Mouse (Mus musculus): ENCODE measurements around the gene Rgl1. TPM values are rescaled to one million over a fixed set of nuclear protein-coding genes. Genes with fewer than 3 reads are reported as not detected.

Gene Rgl1
- total RNA-seq, 1 experiment = 1.3 TPM

GRCm38 (mm10) chr1:152746426-152746825 lies 19.7 kb downstream of the Rgl1 start:
- H3K4me1 ChIP-seq (ENCODE audit: control insufficient read depth in 2 of 2, insufficient read depth in 2 of 2, low read length in 2 of 2, poor library complexity in 1 of 2) = no peaks in the 10 kb centered on the region
- no peak overlapping the region for H3K4me3 ChIP-seq (ENCODE audit: insufficient read depth in 1 of 2, low read depth in 1 of 2, low read length in 2 of 2, poor library complexity in 1 of 2, severe bottlenecking in 1 of 2)
- peak; percentile 75 for DNase-seq (ENCODE audit: low read depth, low spot score)
- H3K9me3 ChIP-seq (ENCODE audit: control insufficient read depth, insufficient read depth, low read depth, low read length) = no peaks in the 10 kb centered on the region
- no peak overlapping the region for H3K9ac ChIP-seq (ENCODE audit: insufficient read depth, low read depth, low read length, poor library complexity, severe bottlenecking)
- no peak overlapping the region for H3K27ac ChIP-seq (ENCODE audit: insufficient read depth, low read depth, low read length, poor library complexity, severe bottlenecking)
- TF ChIP-seq ZC3H11A (IDR thresholded peaks at IDR 0.05; ENCODE audit: borderline replicate concordance, low read depth, low read length) (peak; percentile 83), ZNF384 (IDR thresholded peaks at IDR 0.05; ENCODE audit: low read depth, low read length) (no peak)
- in situ Hi-C loops (cut with MboI; ENCODE audit: low sequenced_read_pairs in 2 of 2, unreplicated experiment in 2 of 2) = loop anchor here (10.0 to 25.0 kb wide), 2 partner anchors 209 to 222 kb away; no protein-coding TSS in a partner anchor
- H3K36me3 ChIP-seq (ENCODE audit: control insufficient read depth, insufficient read depth, low read length, poor library complexity, severe bottlenecking) = no peaks in the 10 kb centered on the region

- TF ChIP-seq HCFC1 (IDR thresholded peaks at IDR 0.05; ENCODE audit: borderline replicate concordance, insufficient read depth, low read length) (no peak), ZNF384 (IDR thresholded peaks at IDR 0.05; ENCODE audit: low read depth, low read length) (no peak), CHD2 (IDR thresholded peaks at IDR 0.05; ENCODE audit: low read depth, low read length) (no peak), MAFK (IDR thresholded peaks at IDR 0.05; ENCODE audit: insufficient read depth, low read depth, low read length) (no peak), ZC3H11A (IDR thresholded peaks at IDR 0.05; ENCODE audit: borderline replicate concordance, low read depth, low read length) (no peak)
Observed at GRCm38 (mm10) chr1:152743095-152743826, 22.9 kb downstream of the Rgl1 start.

GRCm38 (mm10) chr1:152739374-152739773 lies 26.8 kb downstream of the Rgl1 start:
- no peak for DNase-seq (ENCODE audit: low read depth, low spot score)

More at GRCm38 (mm10) chr1:152743095-152743826, 22.9 kb downstream of the Rgl1 start:
- Histone ChIP-seq H3K4me1 (ENCODE audit: control insufficient read depth in 2 of 2, insufficient read depth in 2 of 2, low read length in 2 of 2, poor library complexity in 1 of 2) (no peaks in the 10 kb centered on the region), H3K9me3 (ENCODE audit: control insufficient read depth, insufficient read depth, low read depth, low read length) (no peaks in the 10 kb centered on the region), H3K36me3 (ENCODE audit: control insufficient read depth, insufficient read depth, low read length, poor library complexity, severe bottlenecking) (no peaks in the 10 kb centered on the region), H3K27ac (ENCODE audit: insufficient read depth, low read depth, low read length, poor library complexity, severe bottlenecking) (no peak overlapping the region), H3K4me3 (ENCODE audit: insufficient read depth in 1 of 2, low read depth in 1 of 2, low read length in 2 of 2, poor library complexity in 1 of 2, severe bottlenecking in 1 of 2) (no peak overlapping the region), H3K9ac (ENCODE audit: insufficient read depth, low read depth, low read length, poor library complexity, severe bottlenecking) (no peak overlapping the region)
- no peak for DNase-seq (ENCODE audit: low read depth, low spot score)
- in situ Hi-C loops (cut with MboI; ENCODE audit: low sequenced_read_pairs in 2 of 2, unreplicated experiment in 2 of 2) = loop anchor here (10.0 to 25.0 kb wide), 2 partner anchors 206 to 218 kb away; no protein-coding TSS in a partner anchor

GRCm38 (mm10) chr1:152738793-152739192 lies 27.4 kb downstream of the Rgl1 start:
- in situ Hi-C loops (cut with MboI; ENCODE audit: low sequenced_read_pairs in 2 of 2, unreplicated experiment in 2 of 2) = loop anchor here in 1 of 2 experiments (25.0 kb wide), 1 partner anchor 201 kb away; no protein-coding TSS in a partner anchor
- DNase-seq (ENCODE audit: low read depth, low spot score) = no peak
- H3K27ac ChIP-seq (ENCODE audit: insufficient read depth, low read depth, low read length, poor library complexity, severe bottlenecking) = no peak overlapping the region; the same call in 1 of the 2 replicates

More at GRCm38 (mm10) chr1:152739374-152739773, 26.8 kb downstream of the Rgl1 start:
- TF ChIP-seq CHD2 (IDR thresholded peaks at IDR 0.05; ENCODE audit: low read depth, low read length) = no peak
- TF ChIP-seq ZC3H11A (IDR thresholded peaks at IDR 0.05; ENCODE audit: borderline replicate concordance, low read depth, low read length) = no peak
- no peak for TF ChIP-seq ZNF384 (IDR thresholded peaks at IDR 0.05; ENCODE audit: low read depth, low read length)
- no peak for TF ChIP-seq MAFK (IDR thresholded peaks at IDR 0.05; ENCODE audit: insufficient read depth, low read depth, low read length)
- no peak for TF ChIP-seq HCFC1 (IDR thresholded peaks at IDR 0.05; ENCODE audit: borderline replicate concordance, insufficient read depth, low read length)
- H3K4me1 ChIP-seq (ENCODE audit: control insufficient read depth in 2 of 2, insufficient read depth in 2 of 2, low read length in 2 of 2, poor library complexity in 1 of 2) = no peaks in the 10 kb centered on the region
- no peaks in the 10 kb centered on the region for H3K36me3 ChIP-seq (ENCODE audit: control insufficient read depth, insufficient read depth, low read length, poor library complexity, severe bottlenecking)
- no peak overlapping the region for H3K9ac ChIP-seq (ENCODE audit: insufficient read depth, low read depth, low read length, poor library complexity, severe bottlenecking)
- no peaks in the 10 kb centered on the region for H3K9me3 ChIP-seq (ENCODE audit: control insufficient read depth, insufficient read depth, low read depth, low read length)
- in situ Hi-C loops (cut with MboI; ENCODE audit: low sequenced_read_pairs in 2 of 2, unreplicated experiment in 2 of 2) = loop anchor here in 1 of 2 experiments (25.0 kb wide), 1 partner anchor 202 kb away; no protein-coding TSS in a partner anchor
- no peak overlapping the region for H3K4me3 ChIP-seq (ENCODE audit: insufficient read depth in 1 of 2, low read depth in 1 of 2, low read length in 2 of 2, poor library complexity in 1 of 2, severe bottlenecking in 1 of 2)
- H3K27ac ChIP-seq (ENCODE audit: insufficient read depth, low read depth, low read length, poor library complexity, severe bottlenecking) = no peak overlapping the region

More at GRCm38 (mm10) chr1:152738793-152739192, 27.4 kb downstream of the Rgl1 start:
- Histone ChIP-seq H3K4me1 (ENCODE audit: control insufficient read depth in 2 of 2, insufficient read depth in 2 of 2, low read length in 2 of 2, poor library complexity in 1 of 2) (no peaks in the 10 kb centered on the region), H3K9me3 (ENCODE audit: control insufficient read depth, insufficient read depth, low read depth, low read length) (no peaks in the 10 kb centered on the region), H3K4me3 (ENCODE audit: insufficient read depth in 1 of 2, low read depth in 1 of 2, low read length in 2 of 2, poor library complexity in 1 of 2, severe bottlenecking in 1 of 2) (no peak overlapping the region), H3K36me3 (ENCODE audit: control insufficient read depth, insufficient read depth, low read length, poor library complexity, severe bottlenecking) (no peaks in the 10 kb centered on the region), H3K9ac (ENCODE audit: insufficient read depth, low read depth, low read length, poor library complexity, severe bottlenecking) (no peak overlapping the region)
- TF ChIP-seq CHD2 (IDR thresholded peaks at IDR 0.05; ENCODE audit: low read depth, low read length) = no peak
- TF ChIP-seq ZNF384 (IDR thresholded peaks at IDR 0.05; ENCODE audit: low read depth, low read length) = no peak
- no peak for TF ChIP-seq ZC3H11A (IDR thresholded peaks at IDR 0.05; ENCODE audit: borderline replicate concordance, low read depth, low read length)
- no peak for TF ChIP-seq MAFK (IDR thresholded peaks at IDR 0.05; ENCODE audit: insufficient read depth, low read depth, low read length)
- TF ChIP-seq HCFC1 (IDR thresholded peaks at IDR 0.05; ENCODE audit: borderline replicate concordance, insufficient read depth, low read length) = no peak

Measured in ES-E14 (cell line).